Mouse (Mus musculus) gastrocnemius, postnatal 4 days (tissue): ENCODE measurements at regions not wholly inside any gene's neighbourhood (a gene's known extent, or its start where the extent isn't known, plus 50 kb on each side); places are given as distances from the start of the nearest gene placed in this dataset.

Experiments used
- DNase-seq, 2 experiments: peaks; one replicate each; pipeline ENCODE4 v3.0.0; 2021 to 2022; ENCODE audit warnings: low spot score in 2 of 2, mixed read lengths in 2 of 2

DNA sequence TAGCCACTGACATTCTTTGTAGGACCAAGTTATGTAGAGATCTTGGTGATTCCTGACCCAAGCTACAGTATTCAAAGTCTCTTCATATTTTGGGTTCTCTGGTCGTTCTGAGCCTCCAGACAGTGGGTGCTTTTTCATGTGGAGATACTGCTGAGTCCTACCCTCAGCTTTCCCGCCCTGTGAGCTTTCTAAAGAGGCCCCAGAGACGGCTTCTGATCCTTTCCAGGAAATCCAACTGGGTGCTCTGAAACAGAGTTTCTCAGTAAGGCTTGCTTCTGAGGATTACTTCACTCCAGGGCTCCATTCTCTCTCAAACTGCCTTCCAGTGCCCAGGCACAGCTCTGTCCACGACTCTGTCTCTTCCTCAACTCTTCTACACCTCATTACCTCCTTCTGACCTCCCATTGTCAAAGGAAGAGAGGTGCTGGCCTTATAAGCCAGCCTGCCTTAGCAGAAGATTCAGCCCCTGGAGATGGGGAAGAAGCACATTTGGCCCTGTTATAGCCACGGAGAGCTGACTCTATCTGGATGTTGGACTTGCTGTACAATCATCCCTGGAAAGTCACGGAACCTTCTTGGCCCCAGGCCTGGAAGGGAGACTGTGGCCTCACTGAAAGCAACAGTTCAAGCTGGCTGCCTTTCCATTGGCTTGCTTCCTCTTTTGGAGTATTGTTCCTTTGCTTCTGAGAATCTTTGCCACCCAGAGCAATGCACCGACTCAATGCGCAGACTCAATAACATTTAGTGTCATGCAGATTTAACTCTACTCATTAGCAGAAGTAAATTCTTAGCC, 1306.9 kb upstream of the A1bg start:
- peak in 1 of 2 experiments; percentile 34 for DNase-seq

DNA sequence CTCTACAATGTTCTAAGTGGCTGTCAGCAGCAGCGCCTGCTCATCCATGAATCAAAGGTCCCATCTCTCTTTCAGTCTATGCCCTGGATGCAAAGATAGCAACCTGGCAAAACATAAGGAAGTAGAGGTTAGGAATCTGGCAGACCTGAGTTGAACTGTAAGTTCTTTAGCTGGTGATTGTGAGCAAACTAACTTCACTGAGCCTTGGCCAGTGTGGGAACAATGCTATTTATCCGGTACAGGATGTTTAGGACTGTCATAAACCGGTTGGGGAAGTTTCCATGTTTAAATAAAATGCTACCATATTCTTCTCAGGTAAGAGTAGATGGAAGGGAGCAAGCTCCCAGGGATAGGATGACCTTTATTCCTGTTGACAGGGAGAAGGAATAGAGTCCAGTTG, 1306.2 kb upstream of the A1bg start:
- no peak for DNase-seq

GRCm38 (mm10) chr15:62224798-62225197, 1302.0 kb upstream of the A1bg start:
- DNase-seq, result no peak

DNA sequence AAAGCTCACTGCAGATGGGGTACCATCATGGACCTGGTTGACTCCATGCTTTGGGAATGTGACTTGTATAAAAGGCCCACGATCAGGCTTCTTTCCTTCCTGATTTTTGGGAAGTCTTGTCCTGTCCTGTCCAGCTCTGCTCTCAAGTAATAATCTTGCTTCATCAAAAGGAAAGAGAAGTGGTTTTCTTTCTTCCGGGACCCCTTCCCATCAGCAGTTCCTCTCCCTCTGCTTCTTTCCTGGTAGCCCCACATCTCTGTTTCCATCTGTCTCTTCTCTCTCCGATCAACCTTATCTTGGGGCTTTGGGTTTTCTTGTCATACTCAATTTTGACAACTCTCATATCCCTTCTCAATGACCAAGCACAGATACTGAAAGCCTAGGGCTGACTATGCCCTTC, 1301.4 kb upstream of the A1bg start:
- DNase-seq, result no peak

GRCm38 (mm10) chr15:62223156-62223840, 1300.5 kb upstream of the A1bg start:
- no peak for DNase-seq

DNA sequence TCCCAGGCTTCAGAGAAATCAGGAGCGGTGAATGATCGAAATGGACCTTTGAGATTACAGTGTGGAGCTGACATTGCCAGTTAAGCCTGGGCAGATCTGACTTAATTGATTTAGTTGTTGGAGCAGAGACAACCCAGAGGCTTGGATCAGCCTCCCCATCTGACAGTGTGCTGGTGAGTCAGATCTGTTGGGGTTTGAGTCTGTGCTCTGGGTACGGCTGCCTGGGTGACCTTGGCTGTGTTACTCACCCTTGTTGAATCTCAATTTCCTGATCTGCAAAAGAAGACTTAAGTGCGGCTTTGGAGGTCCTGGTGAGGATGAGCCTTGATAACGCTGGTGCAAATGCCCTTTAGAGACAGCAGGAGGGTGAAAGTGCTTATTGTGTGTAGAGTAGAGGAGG, 1299.9 kb upstream of the A1bg start:
- no peak for DNase-seq

DNA sequence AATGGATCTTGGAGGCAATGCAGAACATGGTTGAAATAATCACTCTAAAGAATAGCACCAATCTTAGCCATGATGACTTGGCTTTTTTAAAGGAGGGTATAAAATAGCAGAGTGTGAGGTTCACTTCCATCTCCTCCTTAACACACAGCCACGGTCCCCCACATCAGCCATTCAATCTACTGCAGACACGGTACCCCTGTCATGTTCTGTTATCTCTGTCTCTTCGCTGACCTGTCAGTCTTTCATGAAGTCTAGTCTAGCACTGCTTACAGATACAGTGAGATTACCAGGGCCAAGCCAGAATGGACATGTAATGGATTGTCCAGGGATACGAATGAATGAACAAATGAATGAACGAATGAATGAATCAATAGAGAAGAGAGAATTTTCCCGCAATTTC, 1299.4 kb upstream of the A1bg start:
- no peak for DNase-seq

- no peak for DNase-seq
Observed at GRCm38 (mm10) chr15:62221024-62221819, 1298.4 kb upstream of the A1bg start.

DNA sequence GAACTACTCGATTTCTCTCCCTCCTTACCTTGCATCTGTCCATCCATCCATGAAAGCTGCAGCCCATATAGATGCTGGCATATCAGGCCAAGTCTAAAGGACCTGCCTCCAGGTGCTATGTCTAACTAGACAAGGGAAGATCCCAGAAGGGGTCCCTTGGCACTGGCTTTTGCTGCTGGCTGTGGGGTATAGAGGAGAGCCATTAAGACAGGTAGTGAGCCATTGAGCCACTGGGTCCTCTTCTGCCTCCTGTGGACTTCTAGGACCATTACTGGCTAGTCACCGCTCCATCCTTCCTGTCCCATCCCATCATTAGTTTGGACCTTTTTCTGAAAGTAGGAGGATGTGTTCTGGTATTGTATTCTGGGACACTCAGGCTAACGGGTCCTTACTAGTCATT, 1297.8 kb upstream of the A1bg start:
- DNase-seq, result no peak

GRCm38 (mm10) chr15:62219934-62220540, 1297.2 kb upstream of the A1bg start:
- DNase-seq, result no peak

GRCm38 (mm10) chr15:62218346-62219080, 1295.7 kb upstream of the A1bg start:
- DNase-seq, result no peak

DNA sequence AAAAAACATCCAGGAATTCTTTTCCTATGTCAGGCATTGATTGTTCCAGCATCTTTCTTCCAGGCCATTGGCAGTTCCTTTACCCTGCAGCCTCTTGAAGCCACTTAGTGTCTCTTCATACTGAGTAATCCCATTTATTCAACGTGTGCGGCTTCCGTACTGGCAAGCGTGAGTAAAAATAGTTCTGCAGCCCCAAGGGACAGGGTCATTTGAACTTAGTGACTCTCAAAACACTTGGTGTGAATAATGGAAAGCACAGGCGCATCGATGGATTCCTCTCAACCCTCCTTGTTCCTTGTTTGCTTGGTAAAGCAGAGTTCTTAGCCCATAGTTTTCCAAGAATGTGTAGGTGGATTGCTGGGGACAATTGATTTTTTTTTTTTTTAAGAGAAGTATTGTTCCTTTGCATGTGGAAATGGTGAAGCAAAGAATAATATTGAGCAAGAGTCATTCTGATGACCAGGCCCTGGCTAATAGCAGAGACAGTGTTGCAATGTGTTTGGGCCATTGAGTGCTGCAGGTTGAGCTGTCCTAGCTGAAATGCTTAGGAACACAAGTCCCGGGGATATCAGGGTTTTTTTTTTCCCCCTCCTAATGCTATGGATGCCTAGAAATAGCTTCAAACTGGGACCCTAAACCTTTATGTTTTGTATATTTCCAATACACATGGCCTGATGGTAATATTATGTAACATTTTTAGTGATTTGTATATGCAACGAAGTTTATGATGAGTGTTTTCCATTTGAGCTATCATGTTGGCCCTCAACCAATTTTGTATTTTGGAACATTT, 1294.1 kb upstream of the A1bg start:
- no peak for DNase-seq

DNA sequence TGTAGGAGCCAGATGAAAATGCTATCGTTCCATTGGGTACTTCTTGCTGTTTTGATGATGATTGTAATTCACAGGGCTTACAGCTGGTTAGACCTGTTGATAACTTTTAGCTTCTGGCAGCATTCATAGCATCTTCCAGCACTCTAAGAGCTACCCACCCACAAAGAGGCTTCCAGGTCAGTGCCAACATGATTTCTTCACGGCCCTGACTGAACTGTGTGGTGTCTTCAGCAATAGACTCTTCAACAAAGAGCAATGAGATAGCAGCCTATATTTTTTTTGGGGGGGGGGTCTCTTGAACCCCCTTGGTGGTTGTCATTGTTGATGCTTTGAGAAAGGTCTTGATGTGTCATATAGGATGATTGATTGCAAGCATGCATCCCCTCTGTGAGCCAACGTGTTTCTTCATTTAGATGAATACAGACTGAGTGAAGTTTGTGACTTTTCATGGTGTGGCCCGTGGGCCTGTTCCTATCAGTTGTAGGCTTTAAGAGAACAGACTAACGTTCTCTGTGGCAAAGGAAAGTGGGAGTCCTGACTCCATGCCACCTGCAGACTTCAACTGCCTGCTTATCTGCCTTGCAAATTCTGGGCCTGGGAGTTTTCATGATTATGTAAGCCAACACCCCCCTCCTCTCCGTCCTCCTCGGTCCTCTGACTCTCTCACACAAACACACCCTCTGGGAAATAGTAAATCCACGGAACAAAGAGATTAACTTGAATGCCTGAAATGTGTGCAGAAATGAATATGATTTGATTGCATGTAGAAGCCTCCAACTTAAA, 1293.0 kb upstream of the A1bg start:
- DNase-seq, result peak in 1 of 2 experiments; percentile 4

DNA sequence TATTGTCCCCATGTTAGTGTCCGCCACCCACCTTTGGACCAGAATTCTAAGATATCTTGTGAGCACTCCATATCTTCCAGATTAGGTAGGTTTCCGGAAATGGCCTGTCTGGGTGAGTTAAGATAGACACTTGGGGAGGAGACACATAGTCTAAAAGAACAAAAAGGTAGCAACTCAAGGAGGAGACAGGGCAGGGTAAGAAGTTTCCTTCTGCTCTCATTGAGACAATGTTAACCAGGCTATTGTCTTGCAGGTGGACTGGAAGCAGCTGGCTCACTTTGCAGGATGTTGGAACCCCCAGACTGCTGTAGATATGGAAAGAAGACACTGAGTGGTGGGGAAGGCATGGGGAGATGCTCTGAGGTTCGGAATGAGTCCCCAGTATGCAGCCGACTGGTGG, 1291.5 kb upstream of the A1bg start:
- no peak for DNase-seq

DNA sequence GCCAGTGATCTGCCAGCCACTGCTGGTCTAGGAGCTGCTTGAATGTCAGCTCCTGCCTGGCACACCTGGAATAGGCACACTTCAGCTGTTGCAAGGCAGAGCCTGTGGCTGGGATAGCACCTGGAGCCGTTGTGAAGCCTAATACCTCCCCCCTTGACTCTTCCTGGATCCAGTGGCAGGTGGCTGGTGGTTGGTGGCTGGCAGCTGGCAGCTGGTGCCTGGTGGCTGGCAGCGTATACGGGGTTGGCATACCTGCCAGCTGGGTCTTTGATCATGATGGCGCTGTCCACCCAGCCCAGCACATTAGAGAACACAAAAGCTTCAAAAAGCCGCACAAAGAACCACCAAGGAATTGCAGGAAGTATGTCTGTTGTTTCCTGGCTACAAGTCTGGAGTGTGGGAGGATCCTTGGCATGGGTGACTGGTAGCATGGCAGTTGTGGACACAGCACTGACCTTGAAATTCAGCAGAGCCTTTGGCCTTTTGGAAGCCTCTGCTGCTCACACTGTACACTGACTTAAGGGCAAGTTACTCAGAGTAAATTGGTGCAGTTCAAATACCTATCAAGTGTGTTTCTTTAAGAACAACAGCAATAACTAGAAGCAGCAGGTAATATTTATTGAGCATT, 1289.6 kb upstream of the A1bg start:
- no peak for DNase-seq

DNA sequence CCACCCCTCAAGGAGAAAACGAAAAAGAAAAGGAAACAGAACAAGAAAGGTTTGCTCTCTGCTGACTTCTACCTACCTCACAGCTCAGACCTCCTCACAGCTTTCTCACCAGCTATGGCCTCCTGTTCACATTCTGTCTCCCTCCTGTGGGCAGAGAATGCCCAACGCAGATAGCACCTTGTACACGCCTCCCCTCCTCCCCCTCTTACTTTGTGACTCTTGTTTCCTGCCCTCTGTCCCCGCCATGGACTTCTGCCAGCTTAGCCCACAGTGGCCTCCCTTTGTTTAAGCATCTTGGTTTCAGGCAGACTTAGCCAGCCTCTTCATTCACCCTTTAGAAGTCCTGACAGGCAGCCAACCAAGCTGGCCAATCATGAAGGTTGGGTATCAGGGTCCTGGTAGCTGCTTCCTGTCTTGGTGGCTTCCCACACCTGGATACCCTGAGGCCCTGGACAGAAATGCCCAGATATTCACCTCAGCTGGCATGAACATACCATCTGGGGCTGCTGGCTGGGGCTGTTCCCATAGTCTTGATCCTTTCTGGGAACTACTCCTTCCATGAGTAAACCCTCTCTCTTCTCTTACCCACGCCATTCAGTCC, 1287.2 kb upstream of the A1bg start:
- DNase-seq, result no peak

GRCm38 (mm10) chr15:62209296-62209695, 1286.5 kb upstream of the A1bg start:
- DNase-seq, result no peak

DNA sequence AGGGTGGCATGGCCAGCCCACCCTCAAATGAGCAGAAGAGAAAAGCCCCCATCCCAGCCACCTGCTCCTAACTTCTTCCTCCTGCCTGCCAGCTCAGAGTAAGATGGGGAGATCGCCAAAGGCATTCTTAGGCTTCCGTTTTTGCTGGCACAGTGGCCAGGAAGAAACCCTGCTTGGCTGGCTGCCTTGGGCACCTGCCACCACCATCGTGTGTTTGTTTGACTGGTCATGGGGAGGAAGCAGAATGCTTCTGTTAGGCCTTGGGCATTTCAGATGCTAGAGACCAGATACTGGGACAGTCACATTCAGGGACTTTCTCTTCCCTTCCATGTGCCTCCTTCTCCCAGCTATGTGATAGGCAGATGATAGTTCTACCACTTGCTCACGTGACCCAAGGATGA, 1283.7 kb upstream of the A1bg start:
- DNase-seq, result no peak
